Mouse (Mus musculus): ENCODE data around the gene Cpne4. TPM values are rescaled to one million over a fixed set of nuclear protein-coding genes. Genes with fewer than 3 reads are reported as not detected.

Gene Cpne4
- polyA plus RNA-seq, 1 experiment from 2014 or later: 0.10 TPM

- H3K27me3 ChIP-seq (ENCODE audit: insufficient read depth, low read length): no peaks in the 10 kb centered on the region
- ATAC-seq (ENCODE audit: low FRiP score, low TSS enrichment): no peak
- H3K9ac ChIP-seq (replicated peaks; ENCODE audit: low read length): no peak overlapping the region
- H3K27ac ChIP-seq (ENCODE audit: low read length): no peak overlapping the region
- H3K4me1 ChIP-seq (ENCODE audit: insufficient read depth, low read length): no peaks in the 10 kb centered on the region
- no peak overlapping the region for H3K4me3 ChIP-seq (ENCODE audit: low read length)
- no peak overlapping the region; the same call in 1 of the 2 replicates for H3K4me2 ChIP-seq (replicated peaks; ENCODE audit: low read depth, low read length)
- H3K36me3 ChIP-seq (ENCODE audit: insufficient read depth, low read length): no peaks in the 10 kb centered on the region
- 16% methylated on average over 6 of the region's 6 CpGs for WGBS
- H3K9me3 ChIP-seq (ENCODE audit: low read length): no peaks in the 10 kb centered on the region
These were observed 35.6 kb downstream of the Cpne4 start for GRCm38 (mm10) chr9:104582675-104583074.

DNA sequence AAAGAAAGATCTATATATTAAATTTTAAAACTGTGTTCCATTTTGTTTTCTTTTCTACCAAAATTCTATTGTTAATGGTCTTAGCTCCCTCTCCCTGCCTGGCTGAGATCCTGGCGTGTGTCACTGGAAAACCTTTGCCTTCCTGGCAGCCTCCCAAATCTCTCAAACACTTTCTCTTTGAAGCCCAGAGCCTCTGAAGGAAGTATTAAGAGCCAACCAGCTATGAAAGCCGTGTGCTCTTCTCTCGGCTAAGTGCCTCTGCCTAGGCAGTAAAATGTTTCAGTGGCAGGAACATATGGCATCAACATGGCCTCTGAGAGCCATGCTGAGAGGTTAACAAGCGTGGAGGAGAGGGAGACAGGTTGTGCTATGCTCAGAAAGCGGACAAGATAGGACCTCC is 47.5 kb downstream of the Cpne4 start:
- WGBS: 27% methylated on average over 5 of the region's 5 CpGs
- Histone ChIP-seq H3K27ac (ENCODE audit: low read length) (no peak overlapping the region), H3K4me3 (ENCODE audit: low read length) (no peak overlapping the region), H3K36me3 (ENCODE audit: insufficient read depth, low read length) (no peaks in the 10 kb centered on the region), H3K4me1 (ENCODE audit: insufficient read depth, low read length) (no peaks in the 10 kb centered on the region), H3K9me3 (ENCODE audit: low read length) (peaks cover 5% of the 10 kb centered on the region; the same call in 1 of the 2 replicates), H3K4me2 (replicated peaks; ENCODE audit: low read depth, low read length) (no peak overlapping the region), H3K9ac (replicated peaks; ENCODE audit: low read length) (no peak overlapping the region), H3K27me3 (ENCODE audit: insufficient read depth, low read length) (no peaks in the 10 kb centered on the region)
- ATAC-seq (ENCODE audit: low FRiP score, low TSS enrichment): no peak

DNA sequence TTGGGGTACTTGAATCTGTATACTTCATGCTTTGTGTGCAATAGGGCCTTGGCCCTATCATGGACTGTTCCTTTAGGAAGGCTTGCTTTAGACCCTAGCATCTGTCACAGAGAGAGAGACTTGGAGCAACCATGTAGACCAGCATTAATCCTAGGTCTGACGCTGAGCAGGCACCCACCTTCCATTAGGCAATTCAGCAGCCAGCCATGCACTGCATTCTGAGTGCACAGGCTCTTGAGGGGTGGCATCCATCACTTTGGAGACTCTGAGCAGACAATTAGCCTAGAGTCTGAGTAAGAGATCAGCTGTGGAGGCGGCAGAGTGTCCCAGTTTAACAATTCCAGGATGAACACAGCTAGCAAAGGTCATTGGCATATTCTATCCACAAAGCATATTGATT is 47.9 kb downstream of the Cpne4 start:
- H3K27ac ChIP-seq (ENCODE audit: low read length): no peak overlapping the region
- H3K27me3 ChIP-seq (ENCODE audit: insufficient read depth, low read length): no peaks in the 10 kb centered on the region
- ATAC-seq (ENCODE audit: low FRiP score, low TSS enrichment): no peak
- 70% methylated on average over 2 of the region's 2 CpGs for WGBS
- H3K4me2 ChIP-seq (replicated peaks; ENCODE audit: low read depth, low read length): no peak overlapping the region
- H3K9me3 ChIP-seq (ENCODE audit: low read length): peaks cover 5% of the 10 kb centered on the region; the same call in 1 of the 2 replicates
- no peaks in the 10 kb centered on the region for H3K36me3 ChIP-seq (ENCODE audit: insufficient read depth, low read length)
- H3K4me3 ChIP-seq (ENCODE audit: low read length): no peak overlapping the region
- no peaks in the 10 kb centered on the region for H3K4me1 ChIP-seq (ENCODE audit: insufficient read depth, low read length)
- no peak overlapping the region for H3K9ac ChIP-seq (replicated peaks; ENCODE audit: low read length)

- Histone ChIP-seq H3K27me3 (ENCODE audit: insufficient read depth, low read length) (no peaks in the 10 kb centered on the region), H3K4me3 (ENCODE audit: low read length) (no peak overlapping the region), H3K27ac (ENCODE audit: low read length) (no peak overlapping the region), H3K9ac (replicated peaks; ENCODE audit: low read length) (no peak overlapping the region), H3K36me3 (ENCODE audit: insufficient read depth, low read length) (no peaks in the 10 kb centered on the region), H3K4me1 (ENCODE audit: insufficient read depth, low read length) (no peaks in the 10 kb centered on the region), H3K9me3 (ENCODE audit: low read length) (no peaks in the 10 kb centered on the region), H3K4me2 (replicated peaks; ENCODE audit: low read depth, low read length) (no peak overlapping the region)
- no peak for ATAC-seq (ENCODE audit: low FRiP score, low TSS enrichment)
- 64% methylated on average over 6 of the region's 6 CpGs for WGBS
These were observed 65.4 kb downstream of the Cpne4 start for GRCm38 (mm10) chr9:104612523-104612922.

- no peaks in the 10 kb centered on the region for H3K27me3 ChIP-seq (ENCODE audit: insufficient read depth, low read length)
- 43% methylated on average over 6 of the region's 6 CpGs for WGBS
- no peaks in the 10 kb centered on the region for H3K36me3 ChIP-seq (ENCODE audit: insufficient read depth, low read length)
- no peak overlapping the region for H3K4me3 ChIP-seq (ENCODE audit: low read length)
- no peak overlapping the region for H3K9ac ChIP-seq (replicated peaks; ENCODE audit: low read length)
- no peak overlapping the region for H3K27ac ChIP-seq (ENCODE audit: low read length)
- H3K9me3 ChIP-seq (ENCODE audit: low read length): no peaks in the 10 kb centered on the region
- 0 out of 2 replicates have a peak, but pooled peaks have one; percentile 23 for ATAC-seq (ENCODE audit: low FRiP score, low TSS enrichment)
- H3K4me2 ChIP-seq (replicated peaks; ENCODE audit: low read depth, low read length): no peak overlapping the region
- H3K4me1 ChIP-seq (ENCODE audit: insufficient read depth, low read length): no peaks in the 10 kb centered on the region
These were observed 69.6 kb downstream of the Cpne4 start for GRCm38 (mm10) chr9:104616691-104617090.

GRCm38 (mm10) chr9:104623564-104623963 is 76.5 kb downstream of the Cpne4 start:
- Histone ChIP-seq H3K36me3 (ENCODE audit: insufficient read depth, low read length) (no peaks in the 10 kb centered on the region), H3K27me3 (ENCODE audit: insufficient read depth, low read length) (no peaks in the 10 kb centered on the region), H3K27ac (ENCODE audit: low read length) (no peak overlapping the region), H3K4me2 (replicated peaks; ENCODE audit: low read depth, low read length) (no peak overlapping the region), H3K4me1 (ENCODE audit: insufficient read depth, low read length) (no peaks in the 10 kb centered on the region), H3K4me3 (ENCODE audit: low read length) (no peak overlapping the region), H3K9me3 (ENCODE audit: low read length) (no peaks in the 10 kb centered on the region), H3K9ac (replicated peaks; ENCODE audit: low read length) (no peak overlapping the region)
- ATAC-seq (ENCODE audit: low FRiP score, low TSS enrichment): no peak
- WGBS: 75% methylated on average over 4 of the region's 4 CpGs

- ATAC-seq (ENCODE audit: low FRiP score, low TSS enrichment): no peak
These were observed 80.7 kb downstream of the Cpne4 start for GRCm38 (mm10) chr9:104627816-104628215.

DNA sequence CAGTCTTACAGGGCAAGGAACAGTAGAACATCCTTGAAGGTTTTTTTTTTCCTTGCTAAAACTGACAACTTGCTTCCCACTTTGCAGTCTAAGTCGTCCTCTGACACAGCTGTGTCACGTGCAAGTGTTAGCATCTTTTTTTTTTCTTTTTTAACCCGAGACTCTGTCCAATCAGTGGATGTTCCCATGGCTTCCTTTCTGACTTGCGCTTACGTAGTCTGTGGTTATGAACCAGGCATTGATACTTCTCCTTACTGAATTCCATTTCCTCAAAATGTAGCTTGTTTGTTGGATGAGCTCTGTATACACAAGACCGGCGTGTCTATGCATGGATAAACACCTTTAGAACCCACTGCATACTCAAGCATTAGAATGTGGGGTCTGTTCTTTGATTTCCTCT is 82.2 kb downstream of the Cpne4 start:
- WGBS: 66% methylated on average over 7 of the region's 7 CpGs
- Histone ChIP-seq H3K4me1 (ENCODE audit: insufficient read depth, low read length) (no peaks in the 10 kb centered on the region), H3K27me3 (ENCODE audit: insufficient read depth, low read length) (no peaks in the 10 kb centered on the region), H3K9ac (replicated peaks; ENCODE audit: low read length) (no peak overlapping the region), H3K4me2 (replicated peaks; ENCODE audit: low read depth, low read length) (no peak overlapping the region), H3K27ac (ENCODE audit: low read length) (no peak overlapping the region), H3K4me3 (ENCODE audit: low read length) (no peak overlapping the region), H3K36me3 (ENCODE audit: insufficient read depth, low read length) (no peaks in the 10 kb centered on the region), H3K9me3 (ENCODE audit: low read length) (no peaks in the 10 kb centered on the region)
- ATAC-seq (ENCODE audit: low FRiP score, low TSS enrichment): no peak

More at GRCm38 (mm10) chr9:104627816-104628215, 80.7 kb downstream of the Cpne4 start:
- no peak overlapping the region for H3K9ac ChIP-seq (replicated peaks; ENCODE audit: low read length)
- no peaks in the 10 kb centered on the region for H3K9me3 ChIP-seq (ENCODE audit: low read length)
- 34% methylated on average over 7 of the region's 7 CpGs for WGBS
- H3K4me2 ChIP-seq (replicated peaks; ENCODE audit: low read depth, low read length): no peak overlapping the region
- no peaks in the 10 kb centered on the region for H3K4me1 ChIP-seq (ENCODE audit: insufficient read depth, low read length)
- no peak overlapping the region for H3K4me3 ChIP-seq (ENCODE audit: low read length)
- no peaks in the 10 kb centered on the region for H3K36me3 ChIP-seq (ENCODE audit: insufficient read depth, low read length)
- no peak overlapping the region for H3K27ac ChIP-seq (ENCODE audit: low read length)
- H3K27me3 ChIP-seq (ENCODE audit: insufficient read depth, low read length): no peaks in the 10 kb centered on the region

DNA sequence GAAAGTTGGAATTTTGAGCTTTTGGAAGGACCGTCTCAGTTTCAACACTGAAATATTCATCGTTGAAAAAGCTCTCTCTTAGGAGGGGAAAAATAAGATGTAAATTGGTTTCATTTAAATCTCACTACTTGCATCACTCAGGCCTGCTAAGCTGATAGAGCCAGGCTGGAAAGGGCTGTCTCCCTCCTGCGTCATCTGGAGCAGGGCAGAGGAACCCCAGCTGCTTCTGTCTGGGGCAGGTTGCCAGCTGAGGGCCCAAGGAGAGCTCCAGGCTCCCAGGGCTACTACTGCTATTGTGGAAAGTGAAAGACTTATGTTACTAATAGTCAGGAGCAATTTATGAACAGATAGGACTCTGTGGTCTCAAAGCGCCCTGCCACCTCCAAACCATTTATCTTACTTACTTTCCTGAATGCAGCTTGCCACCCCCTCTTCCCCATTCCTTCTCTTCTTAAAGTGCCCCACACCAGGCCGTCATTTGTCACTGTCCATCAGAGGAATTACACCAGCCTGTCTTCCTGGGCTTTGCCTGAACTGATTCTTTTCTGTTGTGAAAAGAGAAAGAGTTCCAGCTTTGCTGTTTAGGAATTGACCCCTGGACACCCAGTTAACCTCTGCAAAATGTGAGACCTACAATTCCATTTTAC is 99.4 kb downstream of the Cpne4 start:
- Histone ChIP-seq H3K36me3 (ENCODE audit: insufficient read depth, low read length) (no peaks in the 10 kb centered on the region), H3K4me3 (ENCODE audit: low read length) (no peak overlapping the region), H3K9me3 (ENCODE audit: low read length) (no peaks in the 10 kb centered on the region), H3K27me3 (ENCODE audit: insufficient read depth, low read length) (no peaks in the 10 kb centered on the region), H3K4me1 (ENCODE audit: insufficient read depth, low read length) (no peaks in the 10 kb centered on the region), H3K9ac (replicated peaks; ENCODE audit: low read length) (no peak overlapping the region), H3K27ac (ENCODE audit: low read length) (no peak overlapping the region), H3K4me2 (replicated peaks; ENCODE audit: low read depth, low read length) (no peak overlapping the region)
- 39% methylated on average over 5 of the region's 5 CpGs for WGBS
- no peak for ATAC-seq (ENCODE audit: low FRiP score, low TSS enrichment)

- H3K4me1 ChIP-seq (ENCODE audit: insufficient read depth, low read length): no peaks in the 10 kb centered on the region
- no peak for ATAC-seq (ENCODE audit: low FRiP score, low TSS enrichment)
- whole genome bisulfite sequencing: 77% methylated on average over 9 of the region's 9 CpGs
These were observed 105.7 kb downstream of the Cpne4 start for GRCm38 (mm10) chr9:104652691-104653261.

More at GRCm38 (mm10) chr9:104652691-104653261, 105.7 kb downstream of the Cpne4 start:
- no peak overlapping the region for H3K9ac ChIP-seq (replicated peaks; ENCODE audit: low read length)
- H3K27ac ChIP-seq (ENCODE audit: low read length): no peak overlapping the region
- H3K36me3 ChIP-seq (ENCODE audit: insufficient read depth, low read length): no peaks in the 10 kb centered on the region
- H3K4me3 ChIP-seq (ENCODE audit: low read length): no peak overlapping the region
- no peaks in the 10 kb centered on the region for H3K9me3 ChIP-seq (ENCODE audit: low read length)
- no peak overlapping the region for H3K4me2 ChIP-seq (replicated peaks; ENCODE audit: low read depth, low read length)
- no peaks in the 10 kb centered on the region for H3K27me3 ChIP-seq (ENCODE audit: insufficient read depth, low read length)
